Mouse (Mus musculus) urinary bladder, postnatal 10 days (tissue): ENCODE results near the gene Atf7.
"Not testable (repeated sequence)": the region's sequence is repeated elsewhere in the genome, so short reads cannot be mapped to it uniquely, and the experiment has no call there.

ENCODE experiments used
- DNase-seq: peaks from one replicate; pipeline ENCODE4 v3.0.0; 2022; ENCODE audit warnings: low spot score

Atf7 gene

GRCm38 (mm10) chr15:102619486-102619885 lies 5.8 kb downstream of the Atf7 start:
- DNase-seq, result no peak

GRCm38 (mm10) chr15:102617654-102618053 lies 7.6 kb downstream of the Atf7 start:
- no peak for DNase-seq

GRCm38 (mm10) chr15:102616174-102616573 lies 9.1 kb downstream of the Atf7 start:
- DNase-seq, result no peak

- no peak for DNase-seq
Measured at GRCm38 (mm10) chr15:102614224-102614623, 11.0 kb downstream of the Atf7 start.

- DNase-seq, result no peak
Measured at GRCm38 (mm10) chr15:102612966-102613365, 12.3 kb downstream of the Atf7 start.

GRCm38 (mm10) chr15:102608586-102608985 lies 16.7 kb downstream of the Atf7 start:
- DNase-seq, result not testable (repeated sequence)

- no peak for DNase-seq
Measured at GRCm38 (mm10) chr15:102593996-102594656, 31.1 kb downstream of the Atf7 start.

GRCm38 (mm10) chr15:102592674-102593073 lies 32.6 kb downstream of the Atf7 start:
- no peak for DNase-seq

- no peak for DNase-seq
Measured at GRCm38 (mm10) chr15:102590567-102590966, 34.7 kb downstream of the Atf7 start.

GRCm38 (mm10) chr15:102589826-102590225 lies 35.4 kb downstream of the Atf7 start:
- DNase-seq, result no peak

- no peak for DNase-seq
Measured at GRCm38 (mm10) chr15:102585501-102585900, 39.8 kb downstream of the Atf7 start.

- DNase-seq, result no peak
Measured at GRCm38 (mm10) chr15:102583708-102584383, 41.4 kb downstream of the Atf7 start.

GRCm38 (mm10) chr15:102581205-102581604 lies 44.1 kb downstream of the Atf7 start:
- no peak for DNase-seq

GRCm38 (mm10) chr15:102578351-102578750 lies 46.9 kb downstream of the Atf7 start:
- DNase-seq, result no peak

GRCm38 (mm10) chr15:102576972-102577371 lies 48.3 kb downstream of the Atf7 start:
- DNase-seq, result no peak

GRCm38 (mm10) chr15:102572081-102572480 lies 53.2 kb downstream of the Atf7 start:
- DNase-seq, result no peak

- DNase-seq, result no peak
Measured at GRCm38 (mm10) chr15:102567849-102568248, 57.4 kb downstream of the Atf7 start.

GRCm38 (mm10) chr15:102563681-102564080 lies 61.6 kb downstream of the Atf7 start:
- DNase-seq, result no peak

GRCm38 (mm10) chr15:102563061-102563460 lies 62.2 kb downstream of the Atf7 start:
- DNase-seq, result no peak

GRCm38 (mm10) chr15:102562491-102562890 lies 62.8 kb downstream of the Atf7 start:
- DNase-seq, result no peak

- DNase-seq, result no peak
Measured at GRCm38 (mm10) chr15:102557580-102557979, 67.7 kb downstream of the Atf7 start.

- DNase-seq, result no peak
Measured at GRCm38 (mm10) chr15:102555581-102555980, 69.7 kb downstream of the Atf7 start.

GRCm38 (mm10) chr15:102552599-102552998 lies 72.7 kb downstream of the Atf7 start:
- no peak for DNase-seq

GRCm38 (mm10) chr15:102547478-102547877 lies 77.8 kb downstream of the Atf7 start:
- DNase-seq, result no peak
